25 mouse cellular contexts compared by ENCODE assay signal in the genomic region with DNA sequence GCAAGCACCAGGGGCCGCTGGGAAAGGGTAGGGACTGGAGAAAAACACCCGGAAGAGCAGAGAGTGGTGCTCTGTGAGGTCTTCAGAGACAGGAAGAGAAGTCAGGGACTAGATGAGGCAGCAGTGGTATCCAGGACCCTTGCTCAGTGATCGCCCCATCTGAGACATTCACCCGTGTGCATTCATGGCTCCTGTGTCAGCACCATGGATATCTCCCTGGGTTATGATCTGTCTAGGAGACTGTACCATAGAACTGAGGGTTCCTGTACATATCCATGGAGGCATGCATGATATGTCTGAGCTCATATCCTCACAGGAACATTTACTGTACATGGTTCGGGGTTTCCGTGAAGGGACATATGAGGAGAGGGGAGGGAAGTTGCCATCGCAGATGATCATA. TPM values are rescaled to one million over a fixed set of nuclear protein-coding genes. Genes with fewer than 3 reads are reported as not detected.
DNase-seq lines count a peak whose midpoint lies in the region; ATAC-seq and TF ChIP-seq lines count a peak whose summit lies in the region.
"Had no signal": no experiment of that assay in that cellular context is flagged by ENCODE, and none has a peak within 500 bp of the region (broad histone marks: within the 10 kb centered on the region; RNA-seq: fewer than 3 reads in every experiment).

No protein-coding gene starts in this region.

- TF ChIP-seq POLR2A in olfactory bulb, adult 2 months (IDR thresholded peaks at IDR 0.05; ENCODE audit: insufficient read depth, low read depth, low read length): no peak

- WGBS in embryonic facial prominence, embryonic 11.5 days: 67% methylated on average over 7 of the region's 7 CpGs
- WGBS in embryonic facial prominence, embryonic 10.5 days: 73% methylated on average over 7 of the region's 7 CpGs
- WGBS in lung, embryonic 14.5 days: 60% methylated on average over 7 of the region's 7 CpGs
- 25% methylated on average over 7 of the region's 7 CpGs for whole genome bisulfite sequencing in olfactory bulb, adult 2 months

- no peak overlapping the region for H3K27ac ChIP-seq in embryonic facial prominence, embryonic 11.5 days (replicated peaks; ENCODE audit: low read depth, low read length)
- H3K27ac ChIP-seq in embryonic facial prominence, embryonic 10.5 days (replicated peaks): no peak overlapping the region
- H3K27ac ChIP-seq in lung, embryonic 14.5 days (ENCODE audit: low read depth): no peak overlapping the region
- peak overlapping the region; percentile 59; the same call in 1 of the 2 replicates for H3K27ac ChIP-seq in olfactory bulb, adult 2 months (ENCODE audit: insufficient read depth, low read depth, low read length)
- H3K27ac ChIP-seq: embryonic facial prominence, embryonic 13.5 days; forebrain, embryonic 12.5 days; forebrain, embryonic 15.5 days; heart, embryonic 15.5 days; hindbrain, embryonic 10.5 days; hindbrain, embryonic 14.5 days had no signal

- no peak overlapping the region for H3K4me2 ChIP-seq in embryonic facial prominence, embryonic 11.5 days (ENCODE audit: low read depth, low read length)
- no peak overlapping the region for H3K4me2 ChIP-seq in lung, embryonic 14.5 days
- H3K4me2 ChIP-seq: embryonic facial prominence, embryonic 13.5 days; forebrain, embryonic 12.5 days; forebrain, embryonic 15.5 days; heart, embryonic 12.5 days; heart, embryonic 15.5 days; hindbrain, embryonic 14.5 days had no signal

- no peak overlapping the region for H3K9ac ChIP-seq in embryonic facial prominence, embryonic 11.5 days (replicated peaks; ENCODE audit: low read length)
- H3K9ac ChIP-seq in lung, embryonic 14.5 days: no peak overlapping the region
- H3K9ac ChIP-seq: embryonic facial prominence, embryonic 13.5 days; forebrain, embryonic 12.5 days; forebrain, embryonic 15.5 days; heart, embryonic 12.5 days; heart, embryonic 15.5 days; hindbrain, embryonic 14.5 days had no signal

- peak; percentile 13 for DNase-seq in embryonic facial prominence, embryonic 11.5 days (ENCODE audit: low spot score)
- no peak for DNase-seq in embryonic facial prominence, embryonic 10.5 days (ENCODE audit: low spot score)
- peak; percentile 41 for DNase-seq in lung, embryonic 14.5 days
- no peak for DNase-seq in lung, postnatal 36 days
- peak; percentile 55 for DNase-seq in NIH3T3 (ENCODE audit: low read depth)
- DNase-seq in left cerebral cortex, adult 11 months (ENCODE audit: low spot score): no peak
- DNase-seq: adrenal gland, adult 2 months; adrenal gland, postnatal 14 days; B cell, adult 2 months; cerebellum, adult 11 months; cerebellum, adult 9-11 months; gastrocnemius, postnatal 25 days; heart, adult 18-20 months; heart, postnatal 10 days; heart, postnatal 36 days had no signal

- no peaks in the 10 kb centered on the region for H3K9me3 ChIP-seq in embryonic facial prominence, embryonic 11.5 days (replicated peaks; ENCODE audit: control insufficient read depth, low read length)
- no peaks in the 10 kb centered on the region for H3K9me3 ChIP-seq in embryonic facial prominence, embryonic 10.5 days
- H3K9me3 ChIP-seq in lung, embryonic 14.5 days (ENCODE audit: low read depth, low read length): no peaks in the 10 kb centered on the region
- H3K9me3 ChIP-seq: embryonic facial prominence, embryonic 13.5 days; forebrain, embryonic 12.5 days; forebrain, embryonic 15.5 days; G1E; heart, embryonic 12.5 days; heart, embryonic 15.5 days; hindbrain, embryonic 10.5 days had no signal

- H3K4me1 ChIP-seq in embryonic facial prominence, embryonic 11.5 days (ENCODE audit: control insufficient read depth, insufficient read depth, low read length): no peaks in the 10 kb centered on the region
- peaks cover 15% of the 10 kb centered on the region for H3K4me1 ChIP-seq in embryonic facial prominence, embryonic 10.5 days
- H3K4me1 ChIP-seq in lung, embryonic 14.5 days (ENCODE audit: insufficient read depth): no peaks in the 10 kb centered on the region
- H3K4me1 ChIP-seq in olfactory bulb, adult 2 months (ENCODE audit: control insufficient read depth, insufficient read depth, low read length): peaks cover 65% of the 10 kb centered on the region

- no peak for TF ChIP-seq CTCF in lung, embryonic 14.5 days (IDR thresholded peaks at IDR 0.05; ENCODE audit: low read depth)
- no peak for TF ChIP-seq CTCF in olfactory bulb, adult 2 months (IDR thresholded peaks at IDR 0.05; ENCODE audit: insufficient read depth, low read depth, low read length)

- no peaks in the 10 kb centered on the region for H3K36me3 ChIP-seq in embryonic facial prominence, embryonic 11.5 days (replicated peaks; ENCODE audit: control insufficient read depth, insufficient read depth, low read depth, low read length)
- no peaks in the 10 kb centered on the region for H3K36me3 ChIP-seq in embryonic facial prominence, embryonic 10.5 days (replicated peaks)
- no peaks in the 10 kb centered on the region for H3K36me3 ChIP-seq in lung, embryonic 14.5 days (ENCODE audit: insufficient read depth)
- H3K36me3 ChIP-seq: embryonic facial prominence, embryonic 13.5 days; forebrain, embryonic 12.5 days; G1E; heart, embryonic 12.5 days; heart, embryonic 15.5 days had no signal

- H3K27me3 ChIP-seq in embryonic facial prominence, embryonic 11.5 days (ENCODE audit: control insufficient read depth, insufficient read depth, low read length): peaks cover 4% of the 10 kb centered on the region
- peaks cover 41% of the 10 kb centered on the region for H3K27me3 ChIP-seq in embryonic facial prominence, embryonic 10.5 days (replicated peaks; ENCODE audit: low read depth, poor library complexity, severe bottlenecking)
- H3K27me3 ChIP-seq in lung, embryonic 14.5 days (ENCODE audit: insufficient read depth, low read length): peaks cover 12% of the 10 kb centered on the region
- H3K27me3 ChIP-seq: forebrain, embryonic 15.5 days had no signal

- no peak overlapping the region for H3K4me3 ChIP-seq in embryonic facial prominence, embryonic 11.5 days (ENCODE audit: low read depth, low read length)
- H3K4me3 ChIP-seq in embryonic facial prominence, embryonic 10.5 days: no peak overlapping the region
- H3K4me3 ChIP-seq in lung, embryonic 14.5 days (ENCODE audit: low read depth, low read length): no peak overlapping the region
- peak overlapping the region; percentile 27 for H3K4me3 ChIP-seq in olfactory bulb, adult 2 months (ENCODE audit: insufficient read depth, low read depth, low read length)
- H3K4me3 ChIP-seq: embryonic facial prominence, embryonic 13.5 days; erythroblast, embryonic 14.5 days; forebrain, embryonic 12.5 days; forebrain, embryonic 15.5 days; heart, embryonic 12.5 days; heart, embryonic 15.5 days; hindbrain, embryonic 10.5 days had no signal

- no peak for ATAC-seq in embryonic facial prominence, embryonic 11.5 days (replicated peaks; ENCODE audit: insufficient number of reproducible peaks, low FRiP score, low TSS enrichment, low read depth)
- ATAC-seq in lung, embryonic 14.5 days (ENCODE audit: insufficient read depth): no peak
- ATAC-seq: forebrain, embryonic 15.5 days had no signal

RNA-seq across cellular contexts. Expression of a gene that starts 5.9 kb away (rescaled TPM):
- 2.5 and 3.7 TPM in 2 replicates for polyA plus RNA-seq in embryonic facial prominence, embryonic 11.5 days (2014; fragmentation: Nextera tagmentation; extraction: Ambion mirVana)
- polyA plus RNA-seq in embryonic facial prominence, embryonic 10.5 days (2016; fragmentation: Nextera tagmentation; extraction: Ambion mirVana): 4.4 and 9.7 TPM in 2 replicates
- 0.60 and 0.61 TPM in 2 replicates for polyA plus RNA-seq in lung, embryonic 14.5 days (2014; fragmentation: Nextera tagmentation; extraction: Ambion mirVana)
- polyA plus RNA-seq in olfactory bulb, adult 2 months (2012; ENCODE audit: insufficient read depth, insufficient read length, low replicate concordance, missing spikeins): not detected in 2 replicates
- polyA plus RNA-seq: erythroblast, embryonic 14.5 days; G1E had no signal

Comparison
In these comparisons a context has a peak if more than half of its experiments do, and no peak if none do; other contexts are left out.
1. DNase-seq: peak in embryonic facial prominence, embryonic 11.5 days (single experiment), lung, embryonic 14.5 days (single experiment) and NIH3T3 (single experiment); none in embryonic facial prominence, embryonic 10.5 days (single experiment), lung, postnatal 36 days (single experiment) and left cerebral cortex, adult 11 months (single experiment).